Mouse (Mus musculus): ENCODE results near the gene Fnbp1.

Fnbp1 gene

DNA sequence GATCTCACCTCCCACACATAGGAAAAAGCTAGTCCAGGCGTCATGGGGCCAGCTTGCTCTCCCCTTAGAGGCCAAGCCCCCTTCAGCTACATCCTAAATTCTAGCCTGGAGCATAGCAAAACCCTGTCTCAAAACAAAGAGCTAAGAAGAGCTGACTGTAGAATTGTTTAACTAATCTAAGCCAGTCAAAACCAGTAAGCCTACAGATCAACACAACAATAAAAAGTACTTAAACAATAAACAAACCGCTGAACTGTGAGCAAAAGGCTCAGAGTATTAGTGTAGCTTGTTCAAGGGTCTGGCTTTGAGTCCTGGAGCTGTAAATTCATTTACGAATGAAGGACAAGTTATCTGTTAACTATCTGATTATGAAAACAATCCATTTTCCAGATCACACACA lies 50.6 kb downstream of the Fnbp1 start:
- no peak for DNase-seq

DNA sequence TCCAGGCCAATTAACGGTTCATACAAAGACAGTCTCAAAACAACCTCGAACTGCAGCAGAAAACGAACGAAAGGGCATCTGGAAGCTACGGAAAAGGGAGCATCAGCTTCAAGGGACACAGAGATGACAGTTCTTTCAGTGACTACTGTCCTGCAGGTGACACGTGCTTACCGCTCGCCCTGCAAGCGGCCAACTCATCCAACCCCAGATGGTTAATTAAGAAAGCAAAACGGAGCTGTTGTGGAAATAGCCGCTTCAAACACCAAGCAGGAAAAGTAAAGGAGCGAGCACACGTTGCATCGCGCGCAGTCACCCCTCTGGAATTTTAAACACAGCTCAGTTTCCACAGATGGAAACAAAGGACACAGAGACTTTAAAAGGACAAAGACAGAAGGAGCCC lies 52.2 kb downstream of the Fnbp1 start:
- DNase-seq = no peak

- DNase-seq = no peak
Observed at GRCm38 (mm10) chr2:31088871-31089270, 52.9 kb downstream of the Fnbp1 start.

- DNase-seq = no peak
Observed at GRCm38 (mm10) chr2:31087663-31088661, 53.8 kb downstream of the Fnbp1 start.

- no peak for DNase-seq
Observed at GRCm38 (mm10) chr2:31087085-31087484, 54.7 kb downstream of the Fnbp1 start.

GRCm38 (mm10) chr2:31086543-31086942 lies 55.3 kb downstream of the Fnbp1 start:
- DNase-seq = no peak

GRCm38 (mm10) chr2:31084169-31084850 lies 57.5 kb downstream of the Fnbp1 start:
- no peak for DNase-seq

DNA sequence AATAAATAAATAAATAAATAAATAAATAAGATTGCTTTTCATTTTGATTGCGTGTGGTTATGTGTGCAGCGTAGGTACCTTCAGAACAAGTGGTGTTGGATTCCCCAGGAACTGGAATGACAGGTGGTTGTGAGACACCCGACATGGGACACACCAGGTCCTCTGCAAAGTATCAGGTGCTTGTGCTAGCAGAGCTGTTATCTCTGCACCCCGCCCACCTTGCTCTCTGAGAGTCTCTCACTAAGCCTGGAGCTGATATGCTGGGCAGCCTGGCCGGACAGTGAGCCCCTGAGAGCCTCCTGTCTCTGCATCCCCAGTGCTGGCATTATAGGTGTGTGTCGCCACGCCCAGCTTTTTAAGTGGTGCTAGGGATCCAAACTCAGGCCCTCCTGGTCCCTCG lies 58.4 kb downstream of the Fnbp1 start:
- no peak for DNase-seq

DNA sequence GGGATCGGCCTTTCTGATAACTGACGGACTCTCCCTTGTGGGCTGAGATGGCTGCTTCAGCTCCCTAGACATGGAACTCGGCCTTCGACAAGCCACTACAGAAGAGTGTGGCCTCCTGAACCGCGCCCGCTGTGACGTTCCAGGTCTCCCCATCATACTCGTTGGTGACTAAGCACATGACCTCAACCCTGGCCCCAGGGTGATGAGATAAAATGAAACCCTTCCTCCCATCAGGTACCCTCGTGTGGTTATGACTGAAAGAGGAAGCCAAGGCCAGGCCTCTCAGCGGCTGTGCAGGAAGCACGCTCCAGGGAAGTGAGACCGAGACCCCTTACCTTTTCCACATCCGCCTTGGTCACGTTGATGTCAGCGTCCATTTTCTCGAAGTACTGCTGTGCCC lies 59.2 kb downstream of the Fnbp1 start:
- no peak for DNase-seq

DNA sequence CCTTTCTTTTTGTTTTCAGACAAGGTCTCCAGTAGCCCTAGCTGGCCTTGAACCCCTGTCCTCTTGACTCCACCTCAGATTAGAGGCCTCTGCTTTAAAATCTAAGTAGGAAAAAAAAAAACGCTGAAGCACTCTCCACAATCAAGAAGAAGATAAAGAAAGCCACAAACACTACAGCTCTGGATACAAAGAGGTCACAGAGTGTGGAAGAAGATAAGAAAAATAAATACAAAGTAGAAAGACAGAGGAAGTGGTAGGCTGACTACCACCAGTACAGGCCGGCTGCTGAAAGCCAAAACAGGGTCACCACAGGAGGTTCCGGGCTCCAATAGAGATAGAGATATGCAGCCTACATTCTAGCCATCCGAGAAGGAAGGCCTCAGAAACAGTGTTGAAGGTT lies 60.5 kb downstream of the Fnbp1 start:
- no peak for DNase-seq

DNA sequence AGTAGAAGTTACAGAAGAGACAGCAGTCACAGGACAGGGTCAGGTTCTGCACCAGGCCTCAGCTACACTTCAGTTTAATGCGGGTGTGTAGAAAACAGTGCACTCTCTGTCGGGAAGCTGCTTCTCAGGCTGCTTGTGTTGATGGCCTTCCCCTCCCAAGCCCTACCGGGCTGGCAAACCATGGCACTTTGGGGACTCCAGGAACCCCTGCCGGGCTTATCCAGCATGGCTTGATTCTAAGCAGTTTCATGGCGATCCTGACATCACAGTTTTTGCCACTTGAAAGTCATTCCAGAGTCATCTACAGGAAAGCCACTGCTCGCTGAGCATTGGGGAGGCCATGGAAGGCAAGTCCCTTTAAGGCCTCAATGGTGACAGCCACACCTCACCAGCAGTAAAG lies 62.7 kb downstream of the Fnbp1 start:
- no peak for DNase-seq

GRCm38 (mm10) chr2:31077574-31077973 lies 64.2 kb downstream of the Fnbp1 start:
- DNase-seq = no peak

- no peak for DNase-seq
Observed at GRCm38 (mm10) chr2:31076351-31077140, 65.3 kb downstream of the Fnbp1 start.

DNA sequence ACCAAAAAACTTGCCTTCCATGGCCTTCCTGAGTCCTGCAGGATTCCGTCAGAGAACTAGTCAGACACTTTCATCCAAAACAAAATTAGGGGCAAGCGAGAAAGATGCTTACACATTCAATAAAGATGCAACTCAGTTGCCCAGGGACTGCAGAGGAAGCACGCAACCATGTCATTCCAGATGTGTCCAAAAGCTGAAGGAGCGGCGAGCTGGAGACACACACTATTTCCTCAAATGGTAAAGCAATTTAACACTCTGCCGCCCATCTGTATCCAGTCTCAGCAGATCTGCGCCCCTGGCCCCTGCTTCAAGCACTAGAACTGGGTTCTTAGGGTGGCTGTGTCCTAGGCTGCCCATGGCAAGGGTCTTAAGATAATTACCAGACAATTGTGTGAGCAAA lies 66.0 kb downstream of the Fnbp1 start:
- no peak for DNase-seq

- DNase-seq = no peak
Observed at GRCm38 (mm10) chr2:31075168-31075567, 66.6 kb downstream of the Fnbp1 start.

GRCm38 (mm10) chr2:31069506-31069905 lies 72.3 kb downstream of the Fnbp1 start:
- DNase-seq = no peak

DNA sequence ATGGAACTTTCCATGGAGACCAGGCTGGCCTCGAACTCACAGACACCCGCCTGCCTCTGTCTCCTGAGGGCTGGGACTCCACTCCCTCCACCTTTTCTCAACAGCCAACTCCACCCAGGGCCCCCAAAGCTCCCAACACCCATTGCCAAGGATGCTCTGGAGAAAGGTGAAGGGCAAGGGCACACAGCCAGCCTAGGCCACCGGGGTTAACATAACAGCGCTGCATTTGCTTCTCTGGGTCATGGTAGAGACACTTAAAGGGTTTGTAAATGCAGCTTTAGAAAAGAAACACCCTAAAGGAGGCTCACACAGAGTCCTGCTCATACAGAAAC lies 72.7 kb downstream of the Fnbp1 start:
- no peak for DNase-seq

DNA sequence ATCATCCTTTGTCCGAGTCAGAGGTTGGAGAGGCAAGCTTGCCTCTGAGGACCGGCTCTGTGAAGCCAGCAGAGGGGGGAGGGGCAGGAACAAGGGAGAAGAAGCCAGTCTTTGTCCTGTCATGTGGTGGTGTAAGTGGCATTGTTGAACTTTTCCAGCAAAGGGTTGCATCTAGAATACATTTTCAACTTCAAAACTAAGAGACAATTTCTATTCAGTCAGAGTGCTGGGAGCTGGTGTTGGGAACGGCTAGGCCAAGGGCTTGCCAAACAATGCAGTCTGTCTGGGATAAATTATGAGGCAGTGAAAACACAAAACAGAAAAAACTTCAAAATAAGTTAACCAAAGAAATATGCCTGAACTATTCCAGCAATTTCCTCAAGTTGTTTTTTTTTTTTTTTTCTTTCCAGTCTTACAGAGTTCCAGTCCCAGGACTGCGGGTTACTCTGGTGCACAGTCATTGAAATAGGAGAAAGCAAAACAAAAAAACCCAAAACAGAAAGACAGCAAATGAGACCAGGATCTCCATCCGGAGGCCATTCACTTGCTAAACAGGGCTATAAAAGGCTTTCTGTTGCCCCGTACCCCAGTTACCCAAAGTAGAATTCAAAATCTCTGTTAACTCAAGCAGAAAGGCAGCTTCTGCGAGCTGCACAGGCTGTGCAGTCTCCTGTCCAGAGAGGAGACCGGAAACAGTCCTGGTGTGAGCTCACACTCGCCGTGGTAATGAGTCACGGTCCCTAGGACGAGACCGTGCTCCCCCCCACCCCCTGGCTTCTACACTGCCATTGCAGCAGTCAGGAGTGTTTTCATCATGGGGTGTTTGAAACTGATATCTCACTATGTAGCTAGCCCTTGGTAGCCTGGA lies 73.3 kb downstream of the Fnbp1 start:
- DNase-seq = peak; percentile 40

- DNase-seq = no peak
Observed at GRCm38 (mm10) chr2:31067696-31068245, 74.0 kb downstream of the Fnbp1 start.

DNA sequence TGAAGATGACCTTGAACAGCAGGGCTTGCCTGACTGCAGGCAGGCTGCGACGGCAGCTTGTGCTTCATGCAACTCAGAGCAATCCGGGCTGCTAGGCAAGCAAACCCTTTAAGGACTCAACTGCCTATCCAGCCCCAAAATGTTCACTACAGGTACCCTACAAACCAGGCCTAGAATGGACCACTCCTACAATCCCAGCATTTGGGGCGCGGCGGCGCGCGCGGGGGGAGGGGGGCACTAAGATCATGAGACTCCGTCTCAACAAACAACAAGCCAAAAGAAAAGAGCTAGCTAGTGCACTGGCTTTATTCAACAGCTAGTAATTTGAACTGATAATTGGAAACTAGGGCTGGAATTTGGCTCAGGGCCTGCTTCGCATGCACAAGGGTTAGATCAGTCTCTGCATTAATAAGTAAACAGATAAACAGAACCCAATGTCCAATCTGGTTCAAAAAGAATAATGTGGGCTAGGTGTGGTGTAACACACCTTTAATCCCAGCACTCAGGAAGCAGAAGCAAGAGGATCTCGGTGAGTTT lies 74.7 kb downstream of the Fnbp1 start:
- no peak for DNase-seq

GRCm38 (mm10) chr2:31066019-31066789 lies 75.6 kb downstream of the Fnbp1 start:
- no peak for DNase-seq

Data from right cerebral cortex, postnatal 4 days (tissue).